Mouse (Mus musculus) fat pad, adult 2 months (tissue): ENCODE data around the gene Notch2.

ENCODE experiments used
- DNase-seq: peaks from one replicate; pipeline ENCODE4 v3.0.0-alpha.2; 2011; ENCODE audit warnings: low read depth, low spot score; ENCODE audit errors: extremely low read depth

Gene Notch2

DNA sequence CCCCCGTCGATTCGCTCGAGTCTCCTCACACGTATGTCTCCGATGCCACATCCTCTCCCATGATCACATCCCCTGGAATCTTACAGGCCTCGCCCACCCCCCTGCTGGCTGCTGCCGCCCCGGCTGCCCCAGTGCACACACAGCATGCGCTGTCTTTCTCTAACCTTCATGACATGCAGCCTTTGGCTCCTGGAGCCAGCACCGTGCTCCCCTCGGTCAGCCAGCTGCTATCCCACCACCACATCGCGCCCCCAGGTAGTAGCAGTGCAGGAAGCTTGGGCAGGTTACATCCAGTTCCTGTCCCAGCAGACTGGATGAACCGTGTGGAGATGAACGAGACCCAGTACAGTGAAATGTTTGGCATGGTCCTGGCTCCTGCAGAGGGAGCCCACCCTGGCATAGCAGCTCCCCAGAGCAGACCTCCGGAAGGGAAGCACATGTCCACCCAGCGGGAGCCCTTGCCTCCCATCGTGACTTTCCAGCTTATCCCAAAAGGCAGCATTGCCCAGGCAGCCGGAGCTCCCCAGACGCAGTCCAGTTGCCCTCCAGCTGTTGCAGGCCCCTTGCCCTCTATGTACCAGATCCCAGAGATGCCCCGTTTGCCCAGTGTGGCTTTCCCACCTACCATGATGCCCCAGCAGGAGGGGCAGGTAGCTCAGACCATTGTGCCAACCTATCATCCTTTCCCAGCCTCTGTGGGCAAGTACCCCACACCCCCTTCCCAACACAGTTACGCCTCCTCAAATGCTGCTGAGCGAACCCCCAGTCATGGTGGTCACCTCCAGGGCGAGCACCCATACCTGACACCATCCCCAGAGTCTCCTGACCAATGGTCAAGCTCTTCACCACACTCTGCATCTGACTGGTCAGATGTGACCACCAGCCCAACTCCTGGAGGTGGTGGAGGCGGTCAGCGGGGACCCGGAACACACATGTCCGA is 133.4 kb downstream of the Notch2 start:
- DNase-seq = no peak

- no peak for DNase-seq
Measured at GRCm38 (mm10) chr3:98147706-98148105, 134.4 kb downstream of the Notch2 start.

GRCm38 (mm10) chr3:98149881-98150280 is 136.6 kb downstream of the Notch2 start:
- no peak for DNase-seq

DNA sequence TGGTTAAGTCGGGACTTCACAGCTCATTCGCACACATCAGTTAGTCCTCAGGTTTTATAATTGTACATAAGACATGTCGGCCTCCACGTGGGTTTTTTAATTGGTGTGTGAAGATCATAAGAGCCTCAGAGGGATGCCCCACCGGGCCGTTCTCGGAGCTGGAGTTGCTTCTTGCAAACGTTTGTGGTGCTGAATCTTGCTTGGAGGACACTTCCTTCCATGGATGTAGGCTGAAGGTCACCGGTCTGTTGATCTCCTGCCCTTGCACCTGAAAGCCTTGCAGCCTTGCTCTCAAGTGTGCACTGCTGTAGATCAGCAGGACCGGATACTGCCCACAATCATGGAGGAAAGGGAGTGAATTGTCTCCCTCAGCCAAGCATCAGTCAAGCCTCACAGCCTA is 137.7 kb downstream of the Notch2 start:
- DNase-seq = no peak

DNA sequence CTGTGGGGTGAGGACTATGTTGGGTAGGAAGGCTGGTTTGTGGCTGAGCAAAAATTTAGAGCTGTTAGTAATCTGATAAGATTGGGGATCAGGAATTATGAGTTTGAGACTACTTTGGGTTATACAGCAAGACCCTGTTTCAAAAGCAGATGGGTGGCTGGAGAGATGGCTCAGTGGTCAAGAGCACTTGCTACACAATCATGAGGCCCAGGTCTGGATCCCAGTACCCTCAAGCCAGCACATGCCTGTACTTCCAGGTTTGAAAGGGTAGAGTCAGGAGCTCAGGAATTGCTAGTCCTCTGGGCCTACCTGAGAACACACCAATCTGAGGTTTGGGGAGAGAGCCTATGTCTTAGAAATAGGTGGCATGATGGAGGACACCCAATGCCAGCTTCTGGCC is 140.1 kb downstream of the Notch2 start:
- no peak for DNase-seq

GRCm38 (mm10) chr3:98156158-98156557 is 142.8 kb downstream of the Notch2 start:
- no peak for DNase-seq

- DNase-seq = no peak
Measured at GRCm38 (mm10) chr3:98157073-98157472, 143.7 kb downstream of the Notch2 start.

GRCm38 (mm10) chr3:98157585-98157984 is 144.3 kb downstream of the Notch2 start:
- DNase-seq = no peak

GRCm38 (mm10) chr3:98158646-98159045 is 145.3 kb downstream of the Notch2 start:
- no peak for DNase-seq

DNA sequence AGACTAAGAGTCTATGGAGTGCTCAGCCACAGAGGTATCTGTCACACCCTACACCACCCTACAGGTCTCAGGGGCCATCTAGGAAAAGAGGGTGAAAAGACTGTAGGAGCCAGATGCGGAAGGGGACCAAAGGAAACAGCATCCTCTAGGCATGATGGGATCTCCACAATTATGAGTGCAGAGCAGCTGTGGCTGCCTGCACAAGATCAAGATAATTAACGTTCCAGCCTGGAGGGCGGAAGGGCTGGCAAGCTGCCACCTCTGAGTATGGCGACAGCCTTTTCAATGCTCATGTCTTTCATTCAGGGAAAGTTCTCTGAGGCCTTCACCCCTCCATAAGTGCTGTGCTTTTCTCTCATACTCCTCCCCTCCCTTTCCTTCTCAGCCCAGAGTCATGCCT is 146.0 kb downstream of the Notch2 start:
- DNase-seq = no peak

GRCm38 (mm10) chr3:98160330-98160729 is 147.0 kb downstream of the Notch2 start, which contains the start of gene Adam30:
Gene Adam30, plus strand, starts transcription at chr3:98160630.
- no peak for DNase-seq

- DNase-seq = no peak
Measured at GRCm38 (mm10) chr3:98178340-98178739, 165.0 kb downstream of the Notch2 start.

DNA sequence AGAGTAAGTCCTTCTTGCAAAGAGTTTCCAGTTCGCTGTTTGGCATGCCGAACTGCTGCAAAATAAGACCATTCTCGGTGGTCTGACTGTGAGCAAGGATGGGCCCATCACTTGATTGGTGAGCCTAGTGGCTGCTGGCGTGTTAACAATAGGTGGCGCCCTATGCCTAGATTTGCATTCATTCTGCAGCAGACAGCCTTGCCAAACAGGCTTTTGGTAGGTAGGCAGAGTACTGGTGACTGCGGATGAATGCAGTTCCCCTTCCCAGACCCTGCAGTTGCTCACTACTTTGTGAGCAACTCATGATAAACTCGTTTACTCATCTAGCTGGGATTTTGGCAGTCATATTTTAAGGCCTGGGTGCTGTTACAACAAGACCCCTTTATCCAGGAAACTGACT is 167.5 kb downstream of the Notch2 start:
- DNase-seq = no peak

- DNase-seq = no peak
Measured at GRCm38 (mm10) chr3:98185163-98185714, 171.9 kb downstream of the Notch2 start.

GRCm38 (mm10) chr3:98187777-98188176 is 174.4 kb downstream of the Notch2 start:
- DNase-seq = no peak

DNA sequence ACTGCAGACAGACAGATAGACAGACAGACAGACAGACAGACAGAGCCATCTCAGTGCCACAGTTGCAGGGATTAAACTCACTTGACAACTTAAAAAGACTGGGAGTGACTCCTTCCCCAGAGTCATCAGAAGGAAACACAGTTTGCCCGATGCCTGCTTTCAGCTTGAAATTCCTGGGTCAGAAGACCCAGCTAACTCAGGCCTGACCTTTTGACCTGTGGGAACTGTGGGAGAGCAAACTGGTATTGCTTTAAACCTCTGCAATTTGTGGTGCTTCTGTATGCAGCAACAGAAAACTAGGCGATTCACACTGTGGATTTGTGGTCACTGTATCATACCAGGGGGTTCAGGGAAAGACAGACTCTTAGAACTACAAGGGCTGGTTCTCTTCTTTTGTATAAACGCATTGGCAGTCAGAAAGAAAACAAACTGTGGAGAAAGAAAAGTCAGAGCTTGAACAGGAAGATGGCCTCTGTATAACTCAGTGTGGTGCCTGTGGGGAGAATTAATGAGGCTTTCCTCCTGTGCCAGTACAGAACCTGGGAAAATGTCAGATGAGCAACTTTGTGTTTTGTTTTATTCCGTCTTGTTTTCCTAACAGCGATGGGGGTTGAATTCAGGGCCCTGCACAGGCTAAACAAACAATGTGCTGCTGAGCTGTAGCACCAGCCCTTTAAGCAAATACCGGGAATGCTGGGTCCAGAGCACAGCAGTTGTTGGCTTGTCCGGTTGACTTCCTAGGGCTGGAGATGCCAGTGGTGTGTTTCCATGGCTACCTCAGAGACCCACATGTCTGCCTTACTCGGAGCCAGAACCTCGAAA is 184.6 kb downstream of the Notch2 start:
- no peak for DNase-seq

DNA sequence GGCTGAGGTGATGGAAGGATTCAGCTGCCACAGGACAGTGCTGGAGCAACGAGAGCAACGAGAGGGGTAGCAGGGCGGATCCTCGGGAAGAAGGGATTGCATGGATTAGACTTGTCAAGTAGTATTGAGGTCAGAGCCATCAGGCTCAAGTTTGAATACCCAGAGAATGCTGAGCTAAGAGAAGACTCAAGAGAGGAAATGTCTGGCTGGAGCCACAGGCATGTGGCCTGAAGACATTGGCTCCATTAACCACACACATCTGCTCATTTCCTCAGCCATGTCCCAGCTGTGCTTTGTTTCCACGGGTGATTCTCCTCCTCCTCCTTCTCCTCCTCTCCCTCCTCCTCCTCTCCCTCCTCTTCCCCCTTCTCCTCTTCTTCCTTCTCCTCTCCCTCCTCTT is 186.4 kb downstream of the Notch2 start:
- no peak for DNase-seq
